Mouse (Mus musculus) cerebellum, postnatal 14 days (tissue): ENCODE results near the gene Rwdd3.
A peak's percentile ranks its signal among the peaks of the same experiment; 100 is the strongest.

Source experiments
- DNase-seq, 2 experiments: peaks; one replicate each; pipeline ENCODE4 v3.0.0; 2021; ENCODE audit warnings: mixed read lengths in 2 of 2

The Rwdd3 gene

DNA sequence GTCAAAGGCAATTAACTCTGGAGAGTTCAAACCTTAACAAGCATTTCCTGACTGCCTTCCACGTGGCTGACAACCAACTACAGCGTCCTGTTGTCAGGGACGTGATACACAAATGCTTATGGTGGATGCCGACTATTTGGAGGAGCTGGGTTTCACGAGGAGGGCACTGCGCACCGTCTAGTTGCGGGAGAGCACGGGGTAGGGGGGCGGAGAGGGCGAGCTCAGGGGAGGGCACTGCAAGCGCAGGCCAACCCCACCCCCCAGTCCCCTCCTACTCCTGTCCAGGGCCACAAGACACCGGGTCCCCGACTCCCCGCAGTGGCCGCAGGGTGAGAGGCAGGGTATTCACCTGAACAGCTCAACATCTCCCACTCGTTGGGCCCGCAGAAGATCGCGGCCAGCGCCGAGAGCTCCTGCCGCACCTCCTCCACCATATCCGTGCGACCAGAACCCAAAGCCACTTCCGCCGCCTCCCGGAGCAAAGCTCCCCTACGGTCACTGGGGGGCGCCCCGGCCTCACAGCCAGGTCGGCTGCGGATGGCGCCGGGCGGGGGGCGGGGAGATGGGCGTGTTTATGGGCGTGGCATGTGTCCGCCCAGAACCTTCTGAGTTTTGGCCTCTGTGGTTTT, at the start of gene Rwdd3:
Gene Rwdd3, minus strand, starts transcription at position 453 of the 629 bp plus-strand sequence.
- peak; percentile 94 for DNase-seq

DNA sequence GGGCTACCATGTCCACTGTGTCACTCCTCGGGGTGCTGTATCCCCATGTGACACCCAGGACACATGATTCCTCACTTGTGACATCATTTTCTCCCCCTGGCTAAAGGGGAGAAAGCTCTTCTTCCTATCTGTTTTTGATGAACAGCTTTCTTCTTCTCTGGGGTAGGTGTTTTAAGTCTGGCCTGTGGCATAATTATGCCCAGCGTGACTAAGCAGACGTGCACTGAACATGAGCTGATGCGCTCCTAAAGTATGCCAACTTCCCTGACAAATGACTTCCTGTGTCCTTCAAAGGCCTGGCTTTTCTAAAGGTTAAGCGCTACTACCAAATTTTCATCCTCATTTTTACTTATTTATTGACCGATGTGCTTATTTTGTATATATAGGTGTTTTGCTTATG, 45.5 kb upstream of the Rwdd3 start:
- no peak for DNase-seq

DNA sequence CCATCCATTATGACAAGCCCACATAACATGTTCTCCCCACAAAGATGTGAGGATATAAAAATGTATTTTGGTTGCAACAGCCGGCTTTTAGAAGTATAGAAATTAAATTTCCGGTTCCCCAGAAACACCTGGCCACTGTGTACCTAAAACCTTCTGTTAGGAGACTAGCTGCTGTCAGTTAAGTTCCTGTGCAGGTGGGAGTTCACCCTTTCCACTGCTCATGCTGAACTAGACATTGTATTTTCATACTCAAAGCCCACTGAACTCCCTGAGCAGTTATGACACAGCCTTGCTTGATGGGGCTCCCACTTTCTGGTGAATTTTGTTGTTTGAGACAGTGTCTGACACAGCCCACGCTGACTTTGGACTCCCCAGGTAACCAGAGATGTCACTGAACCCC, 42.0 kb upstream of the Rwdd3 start:
- no peak for DNase-seq

GRCm38 (mm10) chr3:121212156-121212555, 40.7 kb upstream of the Rwdd3 start:
- DNase-seq: peak in 1 of 2 experiments; percentile 40

GRCm38 (mm10) chr3:121208994-121209393, 37.5 kb upstream of the Rwdd3 start:
- no peak for DNase-seq

GRCm38 (mm10) chr3:121206202-121206882, 34.8 kb upstream of the Rwdd3 start:
- DNase-seq: no peak

GRCm38 (mm10) chr3:121202638-121203037, 31.1 kb upstream of the Rwdd3 start:
- DNase-seq: no peak

GRCm38 (mm10) chr3:121201012-121201747, 29.7 kb upstream of the Rwdd3 start:
- DNase-seq: no peak

GRCm38 (mm10) chr3:121189199-121189598, 17.7 kb upstream of the Rwdd3 start:
- DNase-seq: no peak

GRCm38 (mm10) chr3:121187510-121187909, 16.0 kb upstream of the Rwdd3 start:
- DNase-seq: no peak

- DNase-seq: no peak
These were observed 15.4 kb upstream of the Rwdd3 start for GRCm38 (mm10) chr3:121186925-121187324.

DNA sequence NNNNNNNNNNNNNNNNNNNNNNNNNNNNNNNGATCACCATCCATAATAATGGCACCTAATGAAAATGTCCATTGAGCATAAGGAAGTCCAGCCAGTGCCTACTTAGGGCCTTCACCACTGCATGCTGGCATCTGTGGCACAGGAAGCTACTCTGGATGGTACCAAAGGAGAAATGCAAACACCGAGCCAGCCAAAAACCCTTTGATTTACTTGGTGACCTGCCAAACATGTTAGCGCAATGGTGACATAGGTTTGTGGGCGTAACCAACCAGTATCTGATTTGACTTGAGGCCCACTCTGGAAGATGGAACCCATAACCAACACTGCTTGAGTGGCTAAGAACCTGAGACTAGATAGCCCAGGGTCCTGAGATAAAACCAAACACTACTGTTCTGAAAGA, 13.7 kb upstream of the Rwdd3 start:
- DNase-seq: no peak

- no peak for DNase-seq
These were observed 4.5 kb upstream of the Rwdd3 start for GRCm38 (mm10) chr3:121176011-121176410.

DNA sequence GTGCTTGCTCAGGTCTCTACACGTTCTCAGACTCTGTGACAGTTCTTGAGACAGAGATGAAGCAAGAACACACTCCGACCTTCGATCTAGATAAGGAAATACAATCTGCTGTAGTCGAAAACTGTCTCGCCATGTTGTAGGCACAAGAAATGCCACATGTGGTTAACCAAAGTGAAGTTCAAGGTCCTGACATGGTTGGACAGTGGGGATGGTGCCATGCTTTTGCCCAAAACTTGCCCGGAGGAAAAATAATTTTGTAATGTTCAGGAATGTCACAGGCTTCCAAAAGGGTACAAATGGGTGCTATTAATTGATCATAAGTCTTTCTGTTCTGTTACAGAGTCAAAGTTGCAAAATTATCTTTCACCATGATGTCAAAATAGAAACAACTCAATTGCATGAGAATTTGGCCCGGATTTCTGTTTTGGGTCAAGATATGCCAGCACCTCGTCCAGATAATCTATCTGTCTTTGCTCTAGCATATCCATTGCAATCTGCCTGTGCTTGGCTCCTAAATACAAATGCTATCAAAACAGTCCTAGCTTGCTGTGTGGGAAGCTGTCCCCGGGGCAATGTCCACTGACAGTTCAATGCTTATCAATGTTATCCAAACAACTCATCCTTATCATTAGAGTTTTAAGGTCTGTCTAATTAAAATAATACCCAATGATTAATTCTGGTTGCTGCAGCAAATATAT, 2.9 kb upstream of the Rwdd3 start:
- DNase-seq: no peak

GRCm38 (mm10) chr3:121172718-121173117, 1.2 kb upstream of the Rwdd3 start:
- DNase-seq: no peak

DNA sequence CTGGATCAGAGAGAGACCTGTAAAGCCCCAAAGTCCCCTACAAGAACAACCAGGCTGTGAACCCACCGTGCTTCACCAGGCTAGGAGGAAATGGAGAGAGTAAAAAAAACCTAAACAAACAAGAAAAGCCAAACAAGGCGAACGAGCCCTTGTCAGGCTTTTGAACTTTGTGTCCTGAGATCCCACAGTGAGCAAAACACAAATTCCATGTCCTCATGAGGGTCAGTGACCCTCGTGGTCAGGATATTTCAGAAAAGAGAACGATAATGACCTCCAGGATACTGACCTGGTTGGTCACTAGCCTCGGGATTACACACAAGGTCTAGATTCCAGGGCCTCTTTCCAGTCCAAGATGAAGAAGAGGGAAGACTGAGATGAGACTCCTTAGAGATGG, 374 bp upstream of the Rwdd3 start:
- no peak for DNase-seq

DNA sequence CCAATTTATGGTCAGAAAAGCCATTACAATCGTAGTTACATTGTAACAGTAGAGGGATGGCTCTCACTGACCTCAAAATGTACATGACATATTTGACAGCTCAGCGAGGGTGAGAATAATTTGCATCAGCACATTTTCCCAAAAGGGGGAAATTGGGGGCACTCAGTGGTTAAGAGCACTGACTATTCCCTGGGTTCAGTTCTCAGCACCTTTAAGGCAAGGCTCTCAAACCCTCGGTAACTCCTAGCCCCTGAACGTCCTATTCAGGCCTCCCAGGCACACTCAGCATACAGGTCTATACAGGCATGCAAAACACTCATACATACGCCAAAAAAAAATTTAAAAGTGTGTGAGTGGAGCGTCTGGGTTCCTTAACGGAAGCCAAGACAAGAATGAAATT, 864 bp downstream of the Rwdd3 start:
- DNase-seq: no peak

GRCm38 (mm10) chr3:121169092-121169942, 2.2 kb downstream of the Rwdd3 start:
- no peak for DNase-seq

GRCm38 (mm10) chr3:121168581-121168980, 2.9 kb downstream of the Rwdd3 start:
- DNase-seq: no peak

GRCm38 (mm10) chr3:121163271-121163819, 8.2 kb downstream of the Rwdd3 start:
- DNase-seq: peak; percentile 73 to 91

DNA sequence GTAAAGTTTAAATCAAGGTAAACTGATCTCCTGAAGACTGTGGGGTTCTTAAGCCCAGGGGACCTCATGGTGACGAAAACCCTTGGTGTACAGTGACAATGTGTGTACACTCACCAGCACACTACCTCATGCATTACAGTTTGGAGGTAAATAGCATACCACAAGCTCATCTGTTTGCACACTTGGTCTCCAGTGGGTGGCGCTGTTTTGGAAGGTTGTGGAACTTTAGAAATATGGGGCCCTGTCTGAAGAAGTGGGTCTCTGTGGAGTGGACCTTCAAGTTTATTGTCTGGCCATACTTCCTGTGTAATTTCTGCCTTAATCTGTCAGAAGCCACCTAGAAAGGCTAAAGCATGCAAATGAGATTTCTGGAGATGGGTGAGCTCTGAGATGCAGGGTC, 9.8 kb downstream of the Rwdd3 start:
- DNase-seq: peak; percentile 43 to 74

DNA sequence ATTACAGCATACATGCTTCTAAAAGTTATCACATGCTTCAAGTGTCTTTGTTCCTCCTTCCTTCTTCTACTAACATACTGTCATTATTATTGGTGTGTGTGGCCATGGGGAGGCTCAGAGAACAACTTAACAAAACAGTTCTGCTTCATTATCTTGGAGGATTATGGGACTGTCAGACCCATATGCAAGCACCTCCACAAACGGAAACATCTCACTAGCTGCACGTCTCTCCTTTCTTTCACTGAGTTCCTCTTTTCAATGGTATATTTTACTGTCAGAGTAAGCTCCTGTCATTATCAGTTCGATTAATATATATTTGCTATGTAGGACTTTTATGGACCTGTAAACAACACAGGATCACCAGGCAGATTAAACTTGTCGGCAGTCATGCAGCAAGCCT, 11.1 kb downstream of the Rwdd3 start:
- peak in 1 of 2 experiments; percentile 20 for DNase-seq
